Mouse (Mus musculus): ENCODE data around the gene Efna5.

Efna5 gene

GRCm38 (mm10) chr17:62881176-62881790, at the start of gene Efna5:
Gene Efna5 (minus strand): TSS chr17:62881317.
- in situ Hi-C loops (cut with MboI) = no loop called here

GRCm38 (mm10) chr17:62915304-62915703, 34.2 kb upstream of the Efna5 start:
- in situ Hi-C loops (cut with MboI) = no loop called here

- in situ Hi-C loops (cut with MboI) = no loop called here
Observed at GRCm38 (mm10) chr17:62905692-62906445, 24.8 kb upstream of the Efna5 start.

GRCm38 (mm10) chr17:62899066-62899465, 17.9 kb upstream of the Efna5 start:
- in situ Hi-C loops (cut with MboI) = no loop called here

- in situ Hi-C loops (cut with MboI) = no loop called here
Observed at GRCm38 (mm10) chr17:62889991-62890390, 8.9 kb upstream of the Efna5 start.

- in situ Hi-C loops (cut with MboI) = no loop called here
Observed at GRCm38 (mm10) chr17:62884129-62884506, 3.0 kb upstream of the Efna5 start.

GRCm38 (mm10) chr17:62883476-62884128, 2.5 kb upstream of the Efna5 start:
- in situ Hi-C loops (cut with MboI) = no loop called here

- in situ Hi-C loops (cut with MboI) = no loop called here
Observed at GRCm38 (mm10) chr17:62882726-62883475, 1.8 kb upstream of the Efna5 start.

- in situ Hi-C loops (cut with MboI) = no loop called here
Observed at GRCm38 (mm10) chr17:62881791-62882725, 941 bp upstream of the Efna5 start.

- in situ Hi-C loops (cut with MboI) = no loop called here
Observed at GRCm38 (mm10) chr17:62880311-62881175, 574 bp downstream of the Efna5 start.

- in situ Hi-C loops (cut with MboI) = no loop called here
Observed at GRCm38 (mm10) chr17:62879526-62880310, 1.4 kb downstream of the Efna5 start.

GRCm38 (mm10) chr17:62875727-62876126, 5.4 kb downstream of the Efna5 start:
- in situ Hi-C loops (cut with MboI) = no loop called here

- in situ Hi-C loops (cut with MboI) = no loop called here
Observed at GRCm38 (mm10) chr17:62871928-62872327, 9.2 kb downstream of the Efna5 start.

- in situ Hi-C loops (cut with MboI) = no loop called here
Observed at GRCm38 (mm10) chr17:62871191-62871590, 9.9 kb downstream of the Efna5 start.

- in situ Hi-C loops (cut with MboI) = no loop called here
Observed at GRCm38 (mm10) chr17:62870446-62870845, 10.7 kb downstream of the Efna5 start.

GRCm38 (mm10) chr17:62864966-62865365, 16.2 kb downstream of the Efna5 start:
- in situ Hi-C loops (cut with MboI) = no loop called here

- in situ Hi-C loops (cut with MboI) = no loop called here
Observed at GRCm38 (mm10) chr17:62863004-62863403, 18.1 kb downstream of the Efna5 start.

GRCm38 (mm10) chr17:62862298-62862999, 18.7 kb downstream of the Efna5 start:
- in situ Hi-C loops (cut with MboI) = no loop called here

- in situ Hi-C loops (cut with MboI) = no loop called here
Observed at GRCm38 (mm10) chr17:62857275-62857674, 23.8 kb downstream of the Efna5 start.
